Mouse (Mus musculus): ENCODE measurements around the gene Cgref1. TPM values are rescaled to one million over a fixed set of nuclear protein-coding genes. Genes with fewer than 3 reads are reported as not detected.

Gene Cgref1
- polyA plus RNA-seq, 1 experiment: 111 TPM

GRCm38 (mm10) chr5:30919831-30920614 is 25.4 kb downstream of the Cgref1 start:
- no peak for DNase-seq (ENCODE audit: low read depth, low spot score)
- 63% methylated on average over 11 of the region's 11 CpGs for WGBS

GRCm38 (mm10) chr5:30918691-30919090 is 26.7 kb downstream of the Cgref1 start:
- WGBS: 86% methylated on average over 8 of the region's 8 CpGs
- DNase-seq (ENCODE audit: low read depth, low spot score): no peak

- no peak for DNase-seq (ENCODE audit: low read depth, low spot score)
- 87% methylated on average over 31 of the region's 31 CpGs for WGBS
These were observed 27.3 kb downstream of the Cgref1 start for GRCm38 (mm10) chr5:30917891-30918670.

DNA sequence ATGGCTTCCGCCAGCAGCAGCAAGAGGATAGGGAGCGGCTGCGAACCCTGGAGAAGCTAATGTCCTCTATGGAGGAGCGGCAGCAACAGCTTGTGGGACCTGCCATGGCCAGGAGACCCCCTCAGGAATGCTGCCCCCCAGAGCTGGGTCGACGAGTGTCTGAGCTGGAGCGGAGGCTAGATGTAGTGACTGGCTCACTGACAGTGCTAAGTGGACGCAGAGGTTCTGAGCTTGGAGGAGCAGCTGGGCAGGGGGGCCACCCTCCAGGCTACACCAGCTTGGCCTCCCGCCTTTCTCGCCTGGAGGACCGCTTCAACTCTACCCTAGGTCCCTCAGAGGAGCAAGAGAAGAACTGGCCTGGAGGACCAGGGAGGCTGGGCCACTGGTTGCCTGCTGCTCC is 28.0 kb downstream of the Cgref1 start:
- DNase-seq (ENCODE audit: low read depth, low spot score): no peak
- 93% methylated on average over 11 of the region's 11 CpGs for WGBS

GRCm38 (mm10) chr5:30916841-30917240 is 28.6 kb downstream of the Cgref1 start:
- 95% methylated on average over 9 of the region's 9 CpGs for WGBS
- DNase-seq (ENCODE audit: low read depth, low spot score): no peak

GRCm38 (mm10) chr5:30915974-30916433 is 29.4 kb downstream of the Cgref1 start:
- DNase-seq (ENCODE audit: low read depth, low spot score): peak; percentile 87
- WGBS: 2% methylated on average over 7 of the region's 7 CpGs

DNA sequence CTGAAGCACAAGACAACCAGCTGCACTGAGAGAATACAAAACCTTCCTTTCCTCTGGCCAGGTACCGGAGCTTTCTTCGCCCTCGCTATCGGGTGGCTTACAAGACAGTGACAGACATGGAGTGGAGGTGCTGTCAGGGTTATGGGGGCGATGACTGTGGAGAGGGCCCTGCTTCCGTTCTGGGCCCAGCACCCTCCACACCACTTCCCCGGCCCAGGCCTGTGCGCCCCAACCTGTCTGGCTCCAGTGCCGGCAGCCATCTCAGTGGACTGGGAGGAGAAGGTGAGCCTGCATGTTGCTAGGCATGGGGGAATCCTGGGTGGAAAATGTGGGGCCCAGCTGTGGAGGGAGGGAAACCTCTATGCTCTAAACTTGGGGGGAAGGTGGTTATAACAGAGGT is 29.9 kb downstream of the Cgref1 start:
- no peak for DNase-seq (ENCODE audit: low read depth, low spot score)
- WGBS: 61% methylated on average over 9 of the region's 9 CpGs

GRCm38 (mm10) chr5:30914849-30915248 is 30.5 kb downstream of the Cgref1 start:
- WGBS: 67% methylated on average over 6 of the region's 6 CpGs
- DNase-seq (ENCODE audit: low read depth, low spot score): no peak

DNA sequence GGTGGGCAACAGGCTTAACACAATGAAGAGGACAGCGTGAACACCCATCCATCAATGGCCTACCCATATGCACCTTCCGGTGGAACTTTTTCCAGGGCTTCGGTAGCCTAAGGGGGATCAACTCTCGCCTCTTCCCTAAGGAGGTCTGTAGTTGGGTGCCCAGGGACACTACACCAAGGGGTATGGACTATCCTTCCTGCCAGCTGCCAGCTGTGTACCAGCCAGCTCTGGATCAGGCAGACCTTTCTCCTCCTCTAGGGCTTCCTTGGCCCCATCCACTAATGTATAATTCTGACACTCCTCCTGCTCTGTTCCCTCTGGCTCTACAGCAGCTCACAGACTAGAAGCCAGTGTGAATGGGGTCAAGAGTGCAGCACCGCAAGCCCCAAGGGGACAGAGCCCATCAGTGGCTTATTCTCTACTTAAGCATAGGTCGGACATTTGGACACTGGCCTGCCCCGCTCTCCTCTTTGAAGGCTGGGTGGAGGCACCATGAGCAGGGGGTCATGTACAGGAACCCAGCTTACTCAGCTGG is 31.2 kb downstream of the Cgref1 start:
- no peak for DNase-seq (ENCODE audit: low read depth, low spot score)
- 65% methylated on average over 7 of the region's 7 CpGs for WGBS

DNA sequence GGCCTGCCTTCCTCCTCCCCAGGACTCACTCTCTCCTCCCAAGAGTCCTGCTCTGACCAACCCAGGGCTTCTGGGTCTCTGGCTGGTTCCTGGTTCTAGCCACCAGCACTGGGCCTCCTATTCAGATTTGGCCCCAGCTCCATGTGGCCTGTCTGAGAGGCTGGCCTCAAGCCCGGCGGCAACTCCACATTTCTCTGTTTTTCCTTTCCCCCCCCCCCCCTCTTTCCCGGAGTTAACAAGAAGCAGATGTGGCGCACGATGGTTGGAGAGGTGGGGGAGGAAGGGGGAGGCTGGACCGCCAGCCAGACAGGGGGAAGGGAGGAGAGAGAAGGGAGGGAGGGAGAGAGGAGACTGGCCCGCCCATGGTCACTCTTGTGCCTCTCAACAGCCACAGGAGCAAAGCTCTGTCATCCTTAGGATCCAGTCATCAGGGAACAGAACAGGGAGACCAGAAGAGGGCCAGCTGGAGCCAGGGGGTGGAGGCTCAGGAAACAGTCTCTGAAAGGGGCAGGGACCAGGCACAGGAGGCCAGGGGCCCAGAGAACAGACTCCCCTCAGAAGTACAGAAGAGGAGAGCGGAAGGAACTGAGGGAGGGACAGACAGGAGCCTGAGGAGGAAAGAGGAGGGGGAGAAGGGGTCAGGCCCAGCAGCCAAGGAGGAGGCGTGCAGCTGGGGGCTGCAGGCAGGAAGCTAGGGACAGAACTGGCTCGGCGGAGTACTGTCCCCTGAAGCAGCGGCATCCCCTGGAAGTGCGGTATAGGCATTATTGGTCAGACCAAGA is 32.1 kb downstream of the Cgref1 start, which contains the start of gene Emilin1:
Emilin1 (plus strand) TSS at position 343 of the 782 bp plus-strand sequence.
- 51% methylated on average over 12 of the region's 13 CpGs for WGBS
- no peak for DNase-seq (ENCODE audit: low read depth, low spot score)

DNA sequence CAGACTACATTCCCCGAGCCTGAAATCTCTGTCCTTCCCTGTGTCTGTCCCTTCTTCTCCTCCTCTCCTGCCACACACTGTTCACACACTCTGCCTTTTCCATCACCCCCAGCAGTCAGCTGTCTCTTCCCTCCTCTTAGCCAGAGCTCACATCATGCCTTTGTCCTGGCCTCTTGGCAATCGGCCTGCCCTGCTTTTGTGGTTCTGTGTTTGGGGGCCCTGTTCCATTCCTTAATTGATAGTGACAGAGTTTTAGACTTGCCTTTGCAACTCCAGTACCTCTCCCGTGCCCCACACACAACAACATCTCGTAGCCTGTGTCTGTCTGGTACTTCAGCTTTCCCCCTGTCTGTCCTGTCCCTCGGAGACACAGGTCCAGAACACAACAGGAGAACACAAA is 33.2 kb downstream of the Cgref1 start:
- DNase-seq (ENCODE audit: low read depth, low spot score): no peak
- 71% methylated on average over 5 of the region's 5 CpGs for WGBS

GRCm38 (mm10) chr5:30910481-30910880 is 34.9 kb downstream of the Cgref1 start:
- DNase-seq (ENCODE audit: low read depth, low spot score): no peak

- no peak for DNase-seq (ENCODE audit: low read depth, low spot score)
- 71% methylated on average over 7 of the region's 7 CpGs for WGBS
These were observed 35.5 kb downstream of the Cgref1 start for GRCm38 (mm10) chr5:30909863-30910262.

DNA sequence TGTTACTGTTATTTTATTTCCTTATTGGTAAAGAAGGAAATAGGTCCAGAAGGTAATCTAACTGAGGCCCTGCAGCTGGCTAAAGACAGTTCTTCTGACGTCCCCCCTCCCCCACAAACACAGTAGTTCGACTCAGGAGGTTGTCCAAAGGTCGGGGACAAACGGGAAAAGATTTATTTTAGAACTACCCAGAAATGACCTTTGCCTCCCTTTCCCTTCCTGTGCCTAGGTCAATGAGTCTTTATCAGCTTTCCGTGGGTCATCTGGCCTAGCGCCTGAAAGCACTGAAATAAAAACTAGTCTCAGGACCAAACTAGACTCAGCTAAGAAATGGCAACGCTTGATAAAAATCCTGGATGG is 36.1 kb downstream of the Cgref1 start:
- 9% methylated on average over 7 of the region's 7 CpGs for WGBS
- peak; percentile 50 for DNase-seq (ENCODE audit: low read depth, low spot score)

DNA sequence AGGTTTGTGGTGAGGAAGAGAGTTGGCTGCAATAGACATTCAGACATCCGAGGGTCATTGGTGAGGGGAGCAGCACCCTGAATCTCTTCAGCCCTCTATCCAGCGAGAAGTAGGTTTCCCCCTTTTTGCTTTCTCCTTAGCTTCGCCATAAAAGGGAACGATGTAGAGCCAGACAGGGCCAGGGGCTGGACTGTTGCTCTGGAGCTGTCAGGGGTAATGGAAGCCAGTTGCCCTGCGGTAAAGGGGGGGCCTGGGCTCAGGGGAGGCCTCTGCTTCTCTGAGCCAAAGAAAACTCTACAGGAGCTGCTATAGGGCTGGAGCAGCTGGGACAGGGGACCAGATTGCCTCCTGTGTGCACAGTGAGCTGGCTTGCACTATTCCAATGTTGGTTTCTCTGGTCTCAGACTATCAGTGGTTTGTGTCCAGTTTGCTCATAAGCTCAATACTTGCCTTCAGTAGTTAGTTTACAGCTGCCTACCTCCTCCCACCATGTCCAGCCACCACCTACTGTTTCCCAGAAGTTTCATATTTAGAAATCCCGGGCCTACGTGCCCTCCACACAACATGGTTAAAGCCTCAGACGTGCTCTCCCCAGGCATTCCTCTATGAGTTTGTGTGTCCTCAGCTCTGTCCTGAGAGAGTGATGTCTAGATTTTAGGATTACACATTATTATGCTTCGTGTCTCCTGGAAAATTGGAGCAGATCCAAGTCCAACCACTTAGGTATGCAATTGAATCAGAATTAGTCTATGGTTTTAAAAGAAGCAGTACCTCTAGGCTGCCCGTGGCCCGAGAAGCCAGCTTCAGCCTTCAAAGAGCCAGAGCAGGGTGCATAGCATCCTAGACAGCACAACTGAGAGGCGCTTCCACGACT is 36.7 kb downstream of the Cgref1 start:
- WGBS: 28% methylated on average over 13 of the region's 13 CpGs
- no peak for DNase-seq (ENCODE audit: low read depth, low spot score)

DNA sequence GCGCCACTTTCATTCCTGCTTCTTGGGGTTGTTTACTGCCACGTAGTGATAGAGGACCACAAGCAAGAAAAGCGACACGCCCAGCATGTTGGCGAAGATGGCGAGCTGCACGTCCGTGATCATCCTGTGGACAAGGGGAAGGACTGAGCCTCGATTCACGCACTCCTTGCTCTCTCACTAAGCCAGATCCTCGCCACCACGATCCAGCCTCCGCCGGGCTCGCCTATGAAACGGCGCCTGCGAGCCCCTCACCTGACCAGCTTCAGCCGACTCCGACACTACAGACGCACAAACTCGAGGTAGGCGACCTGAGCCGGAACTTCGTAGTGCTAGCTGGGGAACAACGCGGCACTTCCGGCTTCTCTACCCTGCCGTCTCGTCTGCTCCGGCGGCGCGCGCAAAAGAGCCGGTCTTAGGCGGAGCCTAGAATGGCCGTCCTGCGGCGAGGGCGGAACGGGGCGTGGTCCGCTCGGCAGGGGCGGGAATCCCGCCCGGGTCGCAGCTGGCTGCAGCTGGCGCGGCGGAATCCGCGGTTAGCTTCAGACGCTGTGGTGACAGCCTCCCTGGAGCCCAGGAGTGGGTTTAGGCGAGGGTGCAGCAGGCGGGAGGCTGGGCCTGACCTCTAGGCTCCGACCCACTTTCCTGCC is 37.9 kb downstream of the Cgref1 start, which contains the start of gene Ost4:
Ost4 (minus strand) TSS at position 376 of the 647 bp plus-strand sequence.
- under 1% methylated on average over 58 of the region's 58 CpGs for WGBS

GRCm38 (mm10) chr5:30901860-30902259 is 43.5 kb downstream of the Cgref1 start:
- no peak for DNase-seq (ENCODE audit: low read depth, low spot score)
- 83% methylated on average over 5 of the region's 5 CpGs for WGBS

More for the DNA sequence above, 37.9 kb downstream of the Cgref1 start, which contains the start of gene Ost4:
- DNase-seq (ENCODE audit: low read depth, low spot score): peak; percentile 78

GRCm38 (mm10) chr5:30890375-30890774 is 55.0 kb downstream of the Cgref1 start:
- 71% methylated on average over 7 of the region's 7 CpGs for WGBS
- no peak for DNase-seq (ENCODE audit: low read depth, low spot score)

Data from large intestine, adult 2 months (tissue).